Mouse (Mus musculus) G1E (cell line): Measurements from ENCODE around the gene Tbc1d30.

Experiments
- CTCF ChIP-seq: IDR thresholded peaks from 2 replicates; pipeline ENCODE4 v1.5.1; 2012; ENCODE audit warnings: low read depth, low read length, inconsistent platforms, mixed read lengths
- GATA1 ChIP-seq: IDR thresholded peaks from 2 replicates; pipeline ENCODE4 v1.6.1; 2012; ENCODE audit warnings: borderline replicate concordance, low read length, inconsistent platforms, mixed read lengths

DNA sequence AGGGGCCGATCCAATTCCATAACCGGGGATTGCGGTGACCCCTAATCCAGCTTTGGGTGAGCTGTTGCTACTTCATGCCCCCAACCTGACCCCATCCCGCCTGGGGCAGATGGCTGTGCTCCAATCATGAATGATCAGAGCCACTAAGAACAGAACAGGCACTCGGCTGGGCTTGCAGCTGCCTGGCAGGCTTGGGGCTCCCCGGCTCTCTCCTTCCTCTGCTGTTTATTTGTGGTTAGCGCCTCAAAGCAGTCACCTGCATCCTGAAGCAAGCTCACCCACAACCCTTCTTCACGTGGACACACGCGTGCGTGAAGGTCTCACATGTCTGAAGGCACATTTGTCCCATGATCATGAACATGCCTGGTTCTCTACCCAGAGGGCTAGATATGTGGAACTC is 68.6 kb downstream of the Tbc1d30 start:
- no peak for TF ChIP-seq CTCF
- TF ChIP-seq GATA1, result no peak
